Mouse (Mus musculus): ENCODE measurements around the gene Grhl3.

The Grhl3 gene

DNA sequence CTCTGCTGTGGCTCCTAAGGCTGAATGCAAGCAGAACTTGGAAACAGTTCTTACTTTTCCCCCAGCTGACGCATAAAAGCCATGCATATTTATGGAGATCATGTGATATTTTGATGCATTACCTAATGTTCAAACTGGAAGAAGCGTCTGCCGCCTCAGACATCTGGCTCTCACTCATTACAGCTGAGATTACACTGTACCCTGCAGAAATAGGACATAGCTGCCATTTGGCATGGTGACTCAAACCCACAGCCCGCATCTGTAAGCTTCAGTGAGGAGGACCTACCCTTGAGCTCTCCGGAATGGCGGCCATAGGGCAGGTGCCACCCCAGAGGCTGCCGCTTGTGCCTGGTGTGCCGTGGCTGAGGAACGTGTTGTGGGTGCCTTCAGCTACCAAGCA lies 42.2 kb downstream of the Grhl3 start:
- in situ Hi-C loops (cut with MboI, MseI): no loop called here

DNA sequence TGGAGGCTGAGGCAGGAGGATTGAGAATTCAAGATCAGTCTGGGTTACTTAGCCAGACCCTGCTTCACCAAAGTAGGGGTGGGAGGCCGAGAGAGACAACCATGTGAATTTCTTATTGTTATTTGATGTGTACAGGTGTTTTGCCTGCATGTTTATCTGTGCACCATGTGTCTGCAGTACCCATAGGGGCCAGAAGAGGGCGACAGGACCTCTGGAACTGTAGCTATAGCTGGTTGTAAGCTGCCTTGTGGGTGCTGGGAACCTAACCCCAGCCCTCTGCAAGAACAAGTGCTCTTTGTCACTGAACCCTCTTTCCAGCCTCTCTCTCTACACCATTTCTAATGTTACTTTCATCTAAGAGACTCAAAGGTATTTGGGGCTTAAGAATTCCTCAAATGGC lies 43.2 kb downstream of the Grhl3 start:
- in situ Hi-C loops (cut with MboI, MseI): no loop called here

DNA sequence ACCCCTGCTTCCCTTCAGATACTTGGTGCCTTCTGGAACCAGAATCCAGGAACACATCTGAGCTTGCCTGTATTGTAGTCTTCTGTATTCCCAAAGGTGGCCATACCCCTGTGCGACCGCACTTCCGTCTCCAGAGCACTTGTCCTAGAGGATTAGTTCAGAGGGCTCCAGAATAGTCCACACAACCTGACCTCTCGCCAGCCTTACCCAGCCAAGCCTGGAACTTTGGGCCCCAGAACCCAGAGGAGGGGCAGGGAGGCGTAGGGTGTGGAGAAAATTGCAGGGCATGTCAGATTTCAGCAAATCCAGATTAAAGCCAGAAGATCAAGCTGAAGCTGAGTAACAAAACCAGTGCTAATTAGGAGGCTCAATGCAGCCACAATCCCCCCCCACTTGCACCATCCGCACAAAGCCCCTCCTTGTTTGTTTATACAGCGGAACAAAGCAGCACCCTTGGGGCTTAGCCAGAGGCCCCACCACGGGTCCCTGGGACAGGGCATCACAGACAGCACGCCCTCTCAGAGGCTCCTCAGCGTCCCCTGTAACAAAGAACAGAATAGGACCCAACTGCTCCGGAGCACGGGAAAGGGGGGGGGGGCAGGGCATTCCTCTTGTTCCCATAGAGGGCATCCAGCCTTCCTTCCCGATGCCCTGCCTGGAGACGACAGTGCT lies 47.3 kb downstream of the Grhl3 start:
- in situ Hi-C loops (cut with MboI, MseI): no loop called here

DNA sequence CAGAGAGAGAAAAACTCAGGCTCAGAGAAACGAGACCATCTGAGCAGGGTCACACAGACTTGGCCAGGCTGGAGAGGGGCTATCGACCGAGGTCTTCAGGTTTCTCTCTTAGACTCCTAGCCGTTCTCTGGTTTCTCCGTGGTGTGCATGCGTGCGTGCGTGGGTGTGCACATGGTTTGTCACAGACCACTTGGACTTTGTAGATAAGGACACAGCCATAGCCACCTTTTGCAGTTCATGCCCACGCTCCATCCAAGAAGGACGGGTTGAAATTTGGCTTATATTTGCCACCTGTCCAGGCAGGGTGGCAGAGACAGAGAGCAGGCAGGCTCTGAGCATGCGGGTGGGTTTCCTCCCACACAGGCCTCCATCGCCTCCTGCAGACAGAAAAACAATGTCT lies 48.4 kb downstream of the Grhl3 start:
- in situ Hi-C loops (cut with MboI, MseI): no loop called here

DNA sequence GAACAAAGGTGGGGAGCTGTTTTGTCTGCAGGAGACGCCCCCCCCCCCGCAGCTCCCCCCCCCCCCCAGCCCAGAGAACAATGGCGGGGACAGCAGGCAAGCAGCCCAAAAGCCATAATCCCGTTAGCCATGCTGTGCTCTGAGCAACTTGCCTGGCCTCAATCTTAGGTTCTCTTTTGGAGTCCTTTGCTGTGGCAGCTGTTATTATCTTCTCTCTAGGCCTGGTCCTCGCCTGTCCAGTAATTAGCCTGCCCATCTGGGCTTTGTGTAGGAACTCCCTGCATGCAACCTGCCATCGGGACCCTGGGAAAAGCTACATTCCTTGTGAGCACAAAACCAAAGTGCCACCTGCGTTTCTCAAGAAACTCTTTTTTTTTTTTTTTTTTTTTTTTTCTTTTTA lies 49.5 kb downstream of the Grhl3 start:
- in situ Hi-C loops (cut with MboI, MseI): no loop called here

DNA sequence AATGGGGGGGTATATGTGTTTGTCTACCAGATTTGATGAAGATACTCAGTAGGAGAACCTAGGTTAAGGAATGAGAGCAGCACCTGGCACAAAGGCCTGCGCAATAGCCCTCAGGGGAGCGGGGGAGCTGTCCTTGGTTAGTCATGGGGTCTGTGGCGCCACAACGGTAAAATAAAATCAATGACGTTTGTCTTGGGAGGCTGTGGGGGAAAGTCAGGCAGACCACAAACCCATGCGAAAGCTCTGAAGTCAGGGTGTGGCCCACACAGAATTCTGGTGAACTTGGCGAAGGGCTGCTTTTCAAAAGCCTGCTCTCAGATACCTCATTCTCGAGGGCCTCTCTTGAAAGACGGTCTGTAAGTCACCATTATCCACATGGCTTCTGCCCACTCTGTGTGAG lies 53.0 kb downstream of the Grhl3 start:
- in situ Hi-C loops (cut with MboI, MseI): no loop called here

DNA sequence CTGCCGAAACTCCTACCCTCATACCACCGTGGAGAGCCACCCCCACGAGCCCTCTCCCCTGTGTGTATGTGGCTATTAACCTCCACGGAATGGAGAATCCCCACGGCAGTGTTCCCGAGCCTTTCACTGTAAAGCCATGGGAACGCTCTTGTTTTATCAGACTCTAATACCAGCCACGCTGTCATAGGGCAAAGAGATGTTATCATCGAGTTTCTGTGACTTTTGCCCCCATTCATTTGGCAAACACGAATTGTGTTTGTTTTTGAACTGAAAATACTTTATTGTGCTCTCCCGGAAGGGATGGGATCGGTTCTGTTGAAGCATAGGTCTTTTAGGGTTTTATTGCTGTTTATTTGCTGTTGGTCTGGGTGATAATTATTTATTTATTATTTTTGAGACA lies 55.3 kb downstream of the Grhl3 start:
- in situ Hi-C loops (cut with MboI, MseI): loop anchor here (5.0 kb wide), 2 partner anchors 144 to 149 kb away; no protein-coding TSS in a partner anchor

DNA sequence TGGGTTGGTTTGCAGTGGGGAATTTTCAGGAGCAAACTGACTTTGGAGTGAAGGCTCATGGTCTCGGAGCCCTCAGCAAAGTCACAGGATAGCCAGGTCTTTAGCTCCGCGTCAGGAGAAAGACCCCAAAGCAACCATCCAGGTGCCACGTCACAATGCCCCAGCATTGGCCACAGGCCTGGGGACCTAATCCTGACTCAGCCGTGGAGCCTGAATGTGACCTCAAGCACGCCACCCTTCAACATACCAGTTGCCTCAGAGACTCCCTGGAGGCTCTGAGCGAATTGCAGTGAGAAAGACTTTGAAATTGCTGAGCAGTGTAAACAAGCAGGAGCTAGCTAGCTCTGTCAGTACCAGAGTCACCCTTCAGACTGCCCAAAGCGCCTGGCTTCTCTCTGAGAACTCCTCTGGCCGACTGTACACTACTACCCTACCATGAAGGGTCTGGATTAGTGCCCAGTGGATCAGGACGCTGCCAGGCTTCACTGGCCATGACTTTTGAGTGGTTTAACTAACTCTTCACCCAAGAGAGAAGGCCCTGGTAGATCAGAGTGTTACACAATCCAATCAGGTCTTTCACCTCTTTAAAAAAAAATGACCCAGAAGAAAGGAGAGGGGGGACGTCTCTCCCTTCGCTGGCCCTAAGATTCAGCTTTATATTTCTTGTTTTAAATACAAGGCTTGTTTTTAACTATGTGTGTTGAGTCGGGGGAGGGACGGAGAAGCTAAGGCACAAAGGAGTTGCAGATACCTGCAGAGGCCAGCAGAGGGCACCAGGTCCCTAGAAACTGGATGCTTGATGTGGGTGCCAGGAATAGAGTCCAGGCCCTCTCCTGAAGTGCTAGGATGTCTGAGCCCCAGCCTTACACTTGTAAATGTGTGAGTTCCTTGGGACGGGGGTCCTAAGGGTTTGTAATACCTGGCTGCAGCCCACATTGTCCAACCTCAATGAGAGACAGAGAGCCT lies 56.8 kb downstream of the Grhl3 start:
- in situ Hi-C loops (cut with MboI, MseI): loop anchor here (5.0 kb wide), 2 partner anchors 146 to 151 kb away; no protein-coding TSS in a partner anchor

DNA sequence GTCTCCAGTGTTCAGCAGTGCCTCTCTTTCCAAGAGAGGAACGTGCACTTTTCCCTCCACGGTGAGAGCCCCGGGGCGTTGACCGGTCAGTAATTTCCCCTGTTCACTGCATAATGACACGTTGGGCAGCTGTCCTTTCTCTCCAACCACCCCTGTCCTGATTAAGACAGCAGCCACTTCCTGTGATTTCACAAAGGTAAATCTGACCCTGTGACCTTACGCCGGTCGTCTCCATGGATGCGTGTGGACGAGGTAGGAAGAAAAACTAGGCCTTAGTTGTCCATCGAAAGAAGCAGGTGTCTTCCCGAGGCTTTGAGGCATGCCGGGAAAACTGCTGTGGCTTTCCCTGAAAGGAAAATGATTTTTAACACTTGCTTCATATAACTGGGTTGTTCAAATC lies 58.5 kb downstream of the Grhl3 start:
- in situ Hi-C loops (cut with MboI, MseI): loop anchor here (5.0 kb wide), 2 partner anchors 147 to 152 kb away; no protein-coding TSS in a partner anchor

DNA sequence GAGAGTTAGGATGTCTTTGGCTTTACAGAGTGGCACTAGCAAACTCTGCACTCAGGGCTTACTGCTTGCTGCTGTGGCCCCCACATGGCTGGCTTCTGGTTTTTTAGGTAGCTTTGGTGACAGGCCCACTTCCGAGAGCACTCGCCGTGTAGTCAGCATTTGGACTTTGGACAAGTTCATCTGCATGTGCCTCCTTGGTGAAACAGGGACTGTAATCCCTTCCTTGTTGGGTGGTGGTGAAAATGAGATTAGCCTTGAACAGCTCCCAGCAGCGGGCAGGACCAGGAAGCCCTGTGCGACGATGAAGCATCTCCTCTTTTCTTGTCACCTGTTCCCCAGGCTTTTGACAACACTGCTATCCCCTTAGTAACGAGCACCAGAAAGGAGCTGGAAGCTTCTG lies 59.6 kb downstream of the Grhl3 start:
- in situ Hi-C loops (cut with MboI, MseI): no loop called here

DNA sequence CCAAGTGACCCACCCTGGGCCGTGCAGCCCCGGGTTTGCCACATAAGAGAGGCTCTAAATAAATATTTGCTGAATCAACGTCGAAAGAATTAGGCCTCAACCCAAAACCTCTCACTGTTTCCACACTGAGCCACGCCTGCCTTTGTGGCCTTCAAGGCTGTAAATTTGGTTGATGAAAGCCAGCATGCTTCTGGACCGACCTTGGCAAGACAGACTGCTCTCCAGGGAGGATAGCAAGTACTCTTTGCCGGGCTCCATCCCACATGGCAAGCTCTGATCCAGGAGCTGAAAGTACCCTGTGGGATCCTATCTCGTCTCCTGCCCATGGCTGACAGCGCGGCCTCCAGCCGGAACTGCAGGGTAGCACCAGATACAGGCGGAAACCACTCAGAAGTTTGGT lies 63.9 kb downstream of the Grhl3 start:
- in situ Hi-C loops (cut with MboI, MseI): no loop called here

DNA sequence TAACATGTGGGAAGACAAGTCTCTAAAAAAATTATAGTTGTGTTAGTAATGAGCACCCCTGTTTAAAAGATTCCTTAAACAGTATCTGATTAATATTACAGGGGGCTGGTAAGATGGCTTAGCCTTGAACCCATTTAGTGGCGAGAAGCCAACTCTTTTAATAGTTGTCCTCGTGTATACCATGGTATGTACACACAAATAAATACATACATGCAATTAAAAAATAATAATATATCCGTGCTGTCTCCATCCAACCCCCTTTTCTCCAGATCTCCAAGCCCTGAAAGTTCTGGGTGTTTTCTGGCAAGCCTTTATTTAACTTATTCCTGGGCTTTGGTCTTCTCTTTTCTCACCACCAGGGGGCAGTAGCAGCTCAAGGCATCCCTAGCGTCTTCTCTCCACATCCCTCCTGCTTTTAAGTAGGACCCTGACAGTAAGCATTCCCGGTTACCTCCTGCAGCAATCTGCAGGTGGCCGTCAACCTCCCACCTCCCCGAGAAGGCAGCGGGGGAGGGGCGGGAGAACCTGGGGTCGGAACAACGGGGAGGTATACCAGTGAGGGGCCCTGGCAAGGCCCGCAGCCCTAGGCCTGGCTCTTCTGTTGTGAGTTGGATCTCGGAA lies 64.9 kb downstream of the Grhl3 start:
- in situ Hi-C loops (cut with MboI, MseI): no loop called here

DNA sequence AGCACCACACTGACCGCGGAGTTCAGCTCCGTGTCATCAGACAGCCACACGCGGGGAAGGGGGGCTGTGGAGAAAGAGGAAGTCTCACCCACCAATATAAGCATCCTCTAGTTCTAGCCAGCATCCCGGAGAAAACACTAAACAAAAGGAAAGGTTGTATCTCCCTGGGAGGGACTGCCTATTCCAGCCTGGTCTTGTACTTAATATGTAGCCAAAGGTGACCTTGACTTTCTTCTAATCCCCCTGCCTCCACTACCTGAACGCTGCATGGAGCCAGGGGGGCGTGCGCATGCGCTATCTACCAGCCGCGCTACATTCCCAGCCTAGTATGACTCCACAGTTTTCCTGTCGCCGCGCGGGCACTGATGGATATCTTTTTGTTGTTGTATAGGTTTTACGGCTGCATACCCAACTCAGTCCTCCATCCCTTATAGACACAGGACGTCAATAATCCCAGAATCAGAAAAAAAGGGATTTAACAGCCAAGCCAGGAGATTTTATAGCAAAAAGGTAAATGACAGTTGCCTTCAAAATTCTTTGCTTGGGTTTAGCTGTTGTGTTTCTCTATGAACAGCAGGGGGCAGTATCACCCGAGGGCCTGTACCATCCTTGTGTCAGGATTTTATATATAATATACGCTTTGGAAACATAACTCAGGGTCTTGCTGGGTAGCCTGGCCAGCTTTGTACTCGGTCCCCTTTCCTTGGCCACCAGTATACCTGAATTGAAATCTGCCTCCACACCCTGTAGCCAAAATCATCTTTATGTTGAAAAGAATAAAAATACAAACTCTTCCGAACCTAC lies 65.7 kb downstream of the Grhl3 start:
- in situ Hi-C loops (cut with MboI, MseI): no loop called here

DNA sequence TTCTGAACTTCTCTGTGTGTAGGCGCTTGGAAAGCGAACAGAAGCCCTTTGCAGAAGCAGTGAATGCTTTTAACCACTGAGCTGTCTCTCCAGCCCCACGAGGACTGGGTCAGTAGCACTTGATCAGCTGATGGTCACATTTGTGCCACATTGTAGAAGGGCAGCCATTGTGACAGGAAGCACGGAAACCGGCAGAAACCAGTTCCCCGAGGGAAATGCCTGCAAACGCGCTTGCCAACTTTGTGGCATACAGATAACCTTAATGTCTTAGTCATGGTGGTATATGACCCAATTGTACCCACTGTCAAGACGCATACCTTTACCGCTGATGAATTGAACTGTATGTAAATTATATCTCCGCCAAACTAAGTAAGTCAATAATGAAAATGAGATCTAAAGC lies 67.6 kb downstream of the Grhl3 start:
- in situ Hi-C loops (cut with MboI, MseI): no loop called here

DNA sequence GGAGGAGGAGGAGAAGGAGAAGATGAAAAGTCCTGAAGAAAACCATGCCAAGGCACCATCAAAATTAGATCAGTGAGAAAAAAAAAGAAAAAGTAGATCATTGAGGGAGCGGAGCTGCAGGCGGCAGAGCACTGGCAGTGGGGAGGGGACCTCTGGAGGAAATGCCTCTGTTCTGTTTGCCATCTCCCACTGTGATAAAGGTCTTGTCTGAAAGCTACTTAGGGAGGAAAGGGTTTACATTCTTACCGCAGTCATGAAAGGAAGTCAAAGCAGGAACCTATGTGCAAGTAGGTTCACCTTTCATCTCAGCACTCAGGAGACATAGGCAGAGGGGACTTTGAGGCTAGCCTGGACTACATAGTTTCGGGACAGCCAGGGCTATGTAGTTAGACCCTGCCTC lies 71.8 kb downstream of the Grhl3 start:
- in situ Hi-C loops (cut with MboI, MseI): no loop called here

DNA sequence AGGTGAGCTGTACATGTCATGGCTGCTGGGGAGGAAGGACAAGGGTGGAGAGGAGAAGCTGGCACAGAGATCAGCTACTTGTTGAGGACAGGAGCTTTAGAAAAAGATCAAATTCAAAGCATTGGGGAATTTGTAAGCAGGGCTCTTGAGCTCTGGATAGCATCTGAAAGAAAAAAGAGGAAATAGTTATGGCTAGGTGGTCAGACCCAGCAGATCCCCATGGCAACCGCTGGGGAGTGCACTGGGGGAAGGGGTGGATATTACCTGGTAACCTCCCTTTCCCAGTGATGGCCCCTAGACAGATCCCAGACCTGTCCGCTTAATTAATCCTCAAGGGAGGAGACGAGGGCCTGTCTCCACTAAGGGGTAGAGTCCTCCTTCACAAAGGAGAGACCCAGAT lies 73.6 kb downstream of the Grhl3 start:
- in situ Hi-C loops (cut with MboI, MseI): no loop called here

DNA sequence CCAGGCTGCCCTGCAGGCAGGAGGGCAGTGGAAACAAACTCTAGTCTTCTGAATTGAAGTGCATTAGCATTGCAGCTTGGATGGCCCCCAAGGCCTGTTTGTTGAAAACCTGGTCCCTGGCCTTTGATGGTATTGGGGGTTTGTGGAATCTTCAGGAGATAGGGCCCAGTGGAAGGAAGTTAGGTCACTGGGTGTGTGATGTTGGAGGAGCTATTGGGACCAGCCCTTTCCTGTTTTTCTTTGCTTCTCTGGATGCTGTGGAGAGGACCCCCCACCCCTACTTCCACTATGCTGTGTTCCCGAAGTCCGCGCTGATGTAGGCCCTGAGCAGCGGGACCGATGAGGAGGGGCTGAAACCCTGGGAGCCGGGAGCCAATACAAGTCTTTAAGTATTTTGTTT lies 75.3 kb downstream of the Grhl3 start:
- in situ Hi-C loops (cut with MboI, MseI): no loop called here

DNA sequence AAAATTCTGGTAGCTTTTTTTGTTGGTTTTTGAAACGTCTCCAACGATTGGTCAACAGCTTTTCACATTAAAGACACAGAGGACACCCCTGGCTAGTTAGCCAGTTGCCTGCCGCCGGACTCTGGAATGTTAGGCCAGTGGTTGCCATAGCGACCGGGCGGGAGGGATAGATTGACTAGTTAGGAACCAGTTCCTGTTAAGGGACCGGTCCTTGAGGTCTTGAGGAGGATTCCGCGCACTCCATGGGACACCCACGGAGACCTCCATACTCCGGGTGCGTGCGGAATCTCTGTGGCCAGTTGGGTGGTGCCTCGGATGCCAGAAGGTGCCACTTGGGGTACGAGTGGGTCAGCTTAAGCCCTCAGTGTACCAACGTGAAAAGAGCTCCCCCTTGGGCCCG lies 77.6 kb downstream of the Grhl3 start:
- in situ Hi-C loops (cut with MboI, MseI): no loop called here

DNA sequence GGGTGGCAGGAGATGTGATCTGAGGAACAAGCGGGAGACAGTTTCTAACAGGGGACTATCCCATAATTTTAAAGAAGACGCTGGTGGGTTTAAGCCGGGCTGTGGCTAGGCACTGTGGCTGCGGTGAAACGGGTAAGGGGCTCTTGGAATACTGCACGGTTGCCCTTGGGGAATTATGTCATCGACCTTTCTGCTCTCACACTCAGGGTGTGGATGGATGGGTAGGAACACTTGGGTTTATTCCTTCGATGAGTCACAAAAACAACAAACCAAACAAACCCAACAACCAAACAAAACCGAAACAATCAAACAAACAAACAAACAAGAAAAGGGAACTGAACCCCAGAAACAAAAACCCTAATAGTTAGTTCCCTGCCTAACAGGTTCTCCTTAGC lies 78.0 kb downstream of the Grhl3 start:
- in situ Hi-C loops (cut with MboI, MseI): no loop called here

DNA sequence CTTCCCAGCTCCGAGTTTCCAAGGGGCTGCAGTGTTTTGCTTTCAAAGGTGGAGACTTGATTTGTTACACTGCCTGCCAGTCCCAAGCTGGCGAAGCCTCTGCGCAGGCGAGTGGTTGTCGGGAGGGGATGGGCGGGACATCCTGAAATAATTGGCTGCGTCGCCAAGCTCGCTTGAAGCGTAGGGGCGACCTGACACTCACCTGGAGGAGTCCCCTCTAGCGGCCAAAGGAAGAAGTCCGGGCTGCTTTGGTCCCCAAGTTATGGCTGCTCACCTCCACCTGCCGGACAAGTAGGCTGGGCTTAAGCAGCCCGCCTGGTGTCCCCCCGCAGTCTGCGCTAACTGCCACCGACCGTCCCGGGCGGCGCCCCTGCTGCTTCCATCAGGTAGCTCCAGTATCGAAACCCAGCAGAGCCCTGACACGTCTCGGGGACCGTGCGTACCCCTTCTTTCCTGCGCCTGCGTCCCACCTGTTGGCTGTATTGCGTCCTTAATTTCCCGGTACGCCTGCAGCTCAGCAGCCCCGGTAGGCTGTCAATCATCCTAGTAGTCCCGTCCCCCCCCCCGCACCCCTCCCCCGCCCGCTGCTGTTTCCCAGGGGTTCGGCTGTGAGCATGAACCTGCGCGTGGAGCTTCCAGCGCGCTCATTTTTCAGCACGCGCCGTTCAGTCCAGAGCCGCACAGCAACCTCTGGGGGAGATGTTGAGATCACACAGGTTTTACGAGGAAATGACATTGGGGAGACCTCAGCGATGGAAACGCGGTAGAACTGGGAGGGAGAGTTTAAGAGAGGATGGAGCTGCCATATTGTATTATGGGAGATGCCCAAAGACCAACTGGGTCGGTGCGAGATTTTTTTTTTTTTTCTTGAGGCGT lies 78.7 kb downstream of the Grhl3 start, which contains the start of the genes Stpg1 and Nipal3:
Gene Stpg1 (plus strand): TSS at position 270 of the 876 bp plus-strand sequence.
Gene Nipal3 (minus strand): TSS at position 518 of the 876 bp plus-strand sequence.
- in situ Hi-C loops (cut with MboI, MseI): loop anchor here (5.0 kb wide), 4 partner anchors 42 to 112 kb away; no protein-coding TSS in a partner anchor
